Mouse (Mus musculus) effector memory CD4-positive, alpha-beta T cell, adult 5 months (primary cell): ENCODE measurements around the gene Gpr6. TPM values are rescaled to one million over a fixed set of nuclear protein-coding genes. Genes with fewer than 3 reads are reported as not detected.

Source experiments
- polyA plus RNA-seq: library from polyadenylated mRNA; unstranded; fragments of 100-300 nt; shearing (Covaris generic); gene quantifications from one replicate; pipeline ENCODE4 v1.2.1, GENCODE M21; 2017

Gene Gpr6
- polyA plus RNA-seq, result not detected

GRCm38 (mm10) chr10:41072116-41072515 is at the start of gene Gpr6:
Gene Gpr6 (minus strand): TSS chr10:41072285.

Other genes with a start within 250 kb of the Gpr6 start
- gene Cdc40, start 189.0 kb downstream of the Gpr6 start, polyA plus RNA-seq, result 55.0 TPM
- not detected for gene Wasf1, start 188.8 kb downstream of the Gpr6 start, polyA plus RNA-seq
- gene Fig4, start 231.0 kb upstream of the Gpr6 start, polyA plus RNA-seq, result 15.0 TPM
- gene Ak9, start 231.7 kb upstream of the Gpr6 start, polyA plus RNA-seq, result not detected